Mouse (Mus musculus): Measurements from ENCODE around the gene Col4a2. TPM values are rescaled to one million over a fixed set of nuclear protein-coding genes. Genes with fewer than 3 reads are reported as not detected.

The Col4a2 gene
- 1 to 10 TPM; 2.8 to 3.2 TPM for total RNA-seq (2023)

DNA sequence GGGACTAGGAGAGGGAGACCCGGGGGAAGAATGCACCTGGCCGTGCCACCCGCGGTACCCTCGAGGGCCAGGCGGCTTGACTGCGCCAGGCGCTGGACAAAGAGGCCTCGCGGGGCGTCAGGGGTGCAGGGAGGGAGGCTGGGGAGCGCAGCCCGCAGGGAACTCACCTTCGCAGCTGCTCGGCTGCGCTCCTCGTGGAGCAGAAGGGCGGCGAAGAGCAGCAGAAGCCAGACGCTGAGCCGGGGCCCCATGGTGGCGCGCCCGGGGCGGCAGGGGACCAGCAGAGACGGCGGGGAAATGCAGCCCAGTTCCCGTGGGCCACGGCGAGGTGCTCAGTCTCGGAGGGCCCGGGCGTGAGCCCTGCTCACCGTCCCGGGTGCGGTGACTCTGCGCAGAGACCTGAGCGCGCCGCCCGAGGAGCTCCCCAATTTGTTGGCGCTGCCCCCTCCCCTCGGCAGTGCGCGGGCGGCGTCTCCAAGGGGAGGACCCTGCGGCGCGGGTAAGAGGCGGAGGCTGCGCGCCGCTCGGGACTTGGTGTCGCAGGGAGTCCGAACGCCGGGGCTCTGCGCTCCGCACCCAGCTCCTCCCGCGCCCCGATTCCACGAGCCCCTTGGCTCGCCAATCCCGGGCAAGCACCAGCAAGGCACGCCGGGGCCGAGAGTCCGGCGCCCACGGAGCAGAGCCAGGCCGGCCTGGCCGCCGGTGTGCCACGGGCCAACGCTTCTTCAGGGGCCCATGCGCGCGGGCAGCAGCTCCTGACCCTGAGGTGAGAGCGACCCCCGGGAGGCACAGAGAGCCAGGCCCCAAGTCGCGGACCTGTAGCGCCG is at the start of gene Col4a2, which contains the start of gene Col4a1:
Gene Col4a2, plus strand, starts transcription at position 457 of the 827 bp plus-strand sequence.
Gene Col4a1, minus strand, starts transcription at position 478 of the 827 bp plus-strand sequence.

DNA sequence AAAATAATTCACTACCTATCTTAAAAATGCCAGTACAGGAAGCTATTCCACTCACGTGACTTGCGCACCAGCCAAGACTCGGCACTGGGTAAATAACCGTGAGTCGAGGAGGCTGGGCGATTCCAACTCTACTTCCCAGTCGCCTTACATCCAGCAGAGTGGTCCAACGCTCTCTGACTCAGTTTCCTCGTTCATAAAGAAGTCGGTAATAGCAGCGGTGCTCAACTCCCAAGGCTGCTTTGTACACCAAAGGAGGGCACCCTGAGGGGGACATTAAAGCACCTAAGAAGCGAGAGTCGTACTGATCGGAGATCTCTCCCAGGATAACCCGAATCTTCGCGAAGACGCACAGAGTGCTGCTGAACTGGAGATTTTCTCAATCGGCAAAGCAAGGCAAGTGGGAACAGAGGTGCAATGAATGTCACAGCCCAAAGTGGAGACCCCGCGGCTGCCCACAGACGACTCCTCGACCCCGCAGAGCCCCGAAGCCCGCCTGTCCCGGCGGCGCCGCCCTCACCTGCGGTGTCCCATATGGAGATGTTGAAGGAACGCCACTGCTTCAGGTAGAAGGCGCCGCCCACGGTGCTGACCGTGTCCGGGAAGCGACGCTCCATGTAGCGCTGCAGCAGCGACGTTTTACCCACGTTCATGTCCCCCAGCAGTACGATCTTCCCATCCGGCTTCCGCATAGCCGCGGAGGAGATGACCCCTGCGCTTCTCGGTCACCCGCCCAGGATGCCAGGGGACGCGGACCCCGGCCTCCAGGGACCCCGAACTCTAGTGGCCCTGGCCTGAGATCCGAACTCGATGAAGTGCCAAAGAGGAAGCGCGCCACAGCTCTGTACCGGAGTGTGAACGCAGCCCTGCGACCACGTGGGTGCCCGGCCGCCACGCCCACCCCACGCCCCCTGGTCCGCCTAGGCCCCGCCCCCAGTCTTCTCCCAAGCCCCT is 165.5 kb downstream of the Col4a2 start, which contains the start of gene Rab20:
Gene Rab20, minus strand, starts transcription at position 900 of the 951 bp plus-strand sequence.

DNA sequence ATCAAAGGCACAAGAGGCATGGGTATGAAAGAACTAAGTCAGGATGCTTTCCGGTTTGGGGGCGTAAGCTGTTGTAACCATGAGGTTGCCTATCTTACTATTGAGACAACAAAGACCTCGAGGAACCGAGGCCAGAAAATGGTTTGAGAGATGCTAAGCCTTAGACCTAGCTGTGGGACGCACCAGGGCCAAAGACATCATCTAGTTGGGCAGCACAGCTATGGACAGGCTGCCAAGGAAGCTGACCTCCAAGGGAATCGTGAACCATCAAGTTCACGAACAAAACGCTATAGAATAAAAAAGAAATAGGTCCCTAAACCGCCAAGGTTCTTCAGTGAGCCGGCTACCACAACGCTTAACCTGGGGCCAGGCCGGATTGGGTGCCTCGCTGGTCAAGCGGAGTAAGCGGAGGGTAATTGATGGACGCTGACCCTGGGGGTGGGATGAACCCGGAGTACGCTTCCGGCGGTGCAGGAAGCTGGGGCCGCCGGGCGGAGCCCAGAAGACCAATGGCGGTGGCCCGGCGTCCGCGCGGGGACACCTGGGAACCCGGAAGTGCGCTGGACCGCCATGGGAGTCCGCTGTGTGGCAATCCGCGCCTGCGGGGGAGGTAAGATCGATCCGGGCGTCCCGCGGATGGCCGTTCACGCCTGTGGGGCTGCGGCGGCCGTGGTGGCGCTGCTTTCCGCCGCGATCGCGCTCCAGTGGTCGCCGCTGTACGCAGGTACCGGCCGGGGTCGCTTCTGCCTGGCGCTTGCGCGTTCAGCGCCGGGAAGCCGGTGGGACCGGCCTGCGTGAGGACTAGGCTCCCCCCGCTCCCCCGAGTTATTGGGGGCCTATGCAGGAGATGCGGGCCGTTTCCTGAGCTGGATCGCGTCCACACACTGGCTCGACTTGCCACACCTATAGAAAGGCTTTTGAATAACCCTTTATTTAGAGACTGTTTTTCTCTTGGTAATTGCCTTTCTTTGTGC is 184.7 kb downstream of the Col4a2 start, which contains the start of gene Naxd:
Gene Naxd, plus strand, starts transcription at position 490 of the 974 bp plus-strand sequence.

Other genes with a start within 250 kb of the Col4a2 start
- gene Col4a1, start within 50 bp of the Col4a2 start, total RNA-seq (2023) = 1 to 10 TPM; 4.6 TPM
- 100 to 1,000 TPM in 1 of 2 experiments, 10 to 100 TPM in 1; 59.5 to 103 TPM for gene Rab20, start 165.9 kb downstream of the Col4a2 start, total RNA-seq (2023)
- 10 to 100 TPM; 36.4 to 39.5 TPM for gene Naxd, start 184.7 kb downstream of the Col4a2 start, total RNA-seq (2023)
- 10 to 100 TPM; 26.2 to 31.3 TPM for gene Cars2, start 238.0 kb downstream of the Col4a2 start, total RNA-seq (2023)
- 10 to 100 TPM; 37.8 to 41.0 TPM for gene Ing1, start 242.8 kb downstream of the Col4a2 start, total RNA-seq (2023)

All from monocyte, adult 59 days (primary cell).